Mouse (Mus musculus): ENCODE results near the gene Zfp451. TPM values are rescaled to one million over a fixed set of nuclear protein-coding genes. Genes with fewer than 3 reads are reported as not detected.
"Not testable (repeated sequence)": the region's sequence is repeated elsewhere in the genome, so short reads cannot be mapped to it uniquely, and the experiment has no call there.

Zfp451 gene
- total RNA-seq, 2 experiments from 2014 or later: 7.8 to 10.5 TPM

DNA sequence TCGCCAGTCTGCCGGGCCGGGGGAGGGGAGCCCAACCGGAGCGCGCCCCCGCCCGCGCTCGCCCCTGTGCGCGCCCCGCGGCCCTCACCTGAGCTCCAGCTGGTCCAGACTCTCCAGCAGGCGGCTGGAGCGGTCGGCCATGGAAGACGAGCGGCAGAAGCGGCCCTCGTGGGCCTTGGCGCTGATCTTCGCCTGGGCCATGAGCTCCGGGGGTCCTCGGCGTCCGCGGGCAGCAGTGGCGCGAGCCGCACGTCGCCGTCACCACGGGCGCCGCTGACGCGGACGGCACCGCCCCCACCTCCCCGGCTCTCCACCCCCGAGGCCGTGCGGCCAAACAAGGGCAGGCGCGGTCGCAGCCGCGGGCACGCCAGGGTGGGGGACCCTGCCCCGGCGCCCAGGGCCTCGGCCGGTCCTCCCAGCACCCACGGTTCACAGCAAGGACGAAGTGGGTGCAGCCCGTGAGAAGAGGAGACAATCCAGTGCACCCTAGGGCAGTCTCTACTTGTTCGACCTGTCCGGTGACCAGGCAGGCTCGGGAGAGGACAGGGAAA lies 56.8 kb downstream of the Zfp451 start, which contains the start of gene Bag2:
Bag2 (minus strand) TSS at position 305 of the 551 bp plus-strand sequence.
- peak; percentile 76 for DNase-seq

DNA sequence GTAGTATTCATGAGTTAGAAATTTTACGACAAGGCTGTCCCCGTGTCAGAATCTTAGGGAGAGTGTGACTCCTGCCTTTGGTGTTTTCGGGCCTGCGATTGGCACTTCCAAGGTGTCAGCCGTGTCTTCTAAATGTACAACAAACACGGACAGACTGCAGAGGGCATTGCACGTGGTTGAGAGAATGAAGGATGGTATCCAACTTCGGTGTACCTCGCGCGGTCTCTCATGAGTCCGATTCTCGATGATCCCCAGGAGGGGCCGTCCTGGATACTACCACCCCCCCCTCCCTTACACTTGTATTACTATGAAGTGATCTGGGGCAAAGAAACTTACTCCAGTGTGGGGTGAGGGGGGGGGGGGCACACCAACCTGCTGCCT lies 57.4 kb downstream of the Zfp451 start:
- no peak for DNase-seq

DNA sequence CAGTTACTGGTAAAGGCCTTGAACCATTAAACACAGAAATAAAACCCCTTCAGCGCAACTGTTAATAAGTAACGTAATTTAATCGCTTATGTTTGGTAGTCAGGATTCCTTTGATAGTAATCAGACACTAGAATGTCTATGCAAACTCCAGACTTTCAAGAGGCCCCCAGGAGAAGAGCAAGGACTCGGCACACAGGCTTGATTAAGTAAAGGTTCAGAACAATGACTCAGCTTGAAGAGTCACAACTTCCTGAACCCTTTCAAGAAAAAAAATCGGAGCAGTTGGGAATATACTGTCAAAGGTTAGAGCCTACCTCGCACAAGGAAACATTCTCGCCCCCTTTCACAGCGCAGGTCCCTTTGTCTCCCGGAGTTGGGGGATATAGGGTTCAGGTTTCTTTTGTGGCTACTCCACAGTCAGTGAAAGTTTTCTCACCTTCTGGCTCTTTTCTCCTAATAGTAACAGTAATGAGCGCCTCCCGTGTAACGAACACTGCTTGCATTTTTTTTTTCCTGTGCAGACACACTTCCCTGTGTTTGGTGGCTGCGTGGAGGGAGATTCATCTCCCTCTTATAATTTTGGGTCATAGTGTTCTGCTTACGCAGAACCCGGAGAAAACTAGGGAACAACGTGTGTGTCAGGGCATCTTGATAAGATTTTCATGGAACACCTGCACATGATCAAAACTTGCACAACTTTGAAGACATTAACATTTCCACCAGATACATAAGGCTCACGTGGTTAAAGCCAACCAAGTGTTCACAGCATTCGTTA lies 58.0 kb downstream of the Zfp451 start:
- no peak for DNase-seq

DNA sequence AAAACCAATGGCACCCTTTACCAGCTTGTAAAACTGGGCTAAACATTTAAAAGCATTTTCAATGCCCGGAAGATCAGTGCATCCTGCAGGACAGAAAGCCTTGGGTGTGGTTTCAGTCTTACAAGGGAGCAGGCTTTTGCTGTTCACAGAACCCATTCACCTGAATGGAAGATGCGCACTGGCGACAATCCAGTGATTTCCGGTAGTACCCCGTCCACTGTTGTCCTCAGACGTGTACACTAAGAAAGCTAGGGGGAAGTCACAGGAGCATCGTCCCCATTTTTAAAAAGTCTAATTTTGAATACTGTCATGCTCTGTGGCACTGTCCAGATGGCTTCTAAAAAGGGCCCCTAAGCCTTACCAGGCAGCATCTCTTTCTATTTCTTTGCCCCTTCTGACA lies 58.6 kb downstream of the Zfp451 start:
- DNase-seq: no peak

DNA sequence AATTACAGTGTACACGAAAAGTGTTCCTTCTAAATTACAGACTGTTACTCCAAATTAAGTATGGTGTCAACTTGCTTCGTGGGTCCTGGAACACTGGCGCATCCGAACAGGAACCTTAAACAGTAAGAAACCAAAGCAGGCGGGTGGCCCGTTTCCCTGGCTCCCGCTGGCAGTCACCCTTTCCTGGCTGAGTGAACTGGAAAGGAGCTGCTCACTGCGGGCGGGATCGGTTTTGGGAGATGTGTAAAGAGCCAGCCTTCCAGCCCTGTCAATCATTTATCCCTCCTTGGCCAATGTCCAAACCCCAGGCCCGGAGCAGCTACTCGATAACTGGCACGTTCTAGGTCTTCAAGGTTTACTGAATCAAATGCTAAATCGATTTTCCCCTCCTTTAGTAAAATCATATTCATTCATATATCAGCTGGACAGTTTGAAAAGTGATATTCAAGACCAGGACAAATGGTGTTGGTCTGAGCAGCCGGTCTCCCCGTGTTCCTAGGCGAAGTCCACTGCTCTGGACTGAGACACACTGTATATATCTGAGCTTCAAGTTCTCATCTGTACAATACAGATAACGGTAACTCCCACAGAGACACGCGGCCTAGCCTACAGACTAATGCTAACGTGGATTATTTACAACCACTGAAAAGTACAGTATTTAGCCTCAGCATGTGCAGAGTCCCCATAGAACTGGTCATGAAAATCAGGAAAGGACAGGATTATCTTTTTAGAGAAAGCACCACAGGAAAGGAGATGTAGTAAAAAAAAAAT lies 59.2 kb downstream of the Zfp451 start:
- DNase-seq: peak; percentile 28

DNA sequence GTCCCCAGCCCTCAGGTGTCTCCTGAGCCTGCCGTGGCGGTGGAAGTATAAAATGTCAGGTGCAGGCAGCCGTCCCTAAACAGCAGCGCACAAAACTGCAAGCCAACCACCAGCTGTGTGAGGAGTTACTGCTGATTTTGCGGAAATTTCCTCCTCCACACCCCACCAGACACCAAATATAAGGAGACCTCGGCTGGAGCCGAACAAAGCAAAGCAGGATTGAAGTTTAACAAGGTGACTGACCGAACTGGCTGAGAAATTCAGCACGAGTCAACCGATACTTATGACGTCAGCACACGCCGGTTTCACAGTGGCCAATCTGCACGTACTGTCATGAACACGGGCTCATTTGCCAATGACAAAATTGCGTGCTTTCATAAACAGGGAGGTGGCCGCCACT lies 60.3 kb downstream of the Zfp451 start:
- no peak for DNase-seq

- DNase-seq: peak; percentile 19
These were observed 63.1 kb downstream of the Zfp451 start for GRCm38 (mm10) chr1:33751283-33751682.

DNA sequence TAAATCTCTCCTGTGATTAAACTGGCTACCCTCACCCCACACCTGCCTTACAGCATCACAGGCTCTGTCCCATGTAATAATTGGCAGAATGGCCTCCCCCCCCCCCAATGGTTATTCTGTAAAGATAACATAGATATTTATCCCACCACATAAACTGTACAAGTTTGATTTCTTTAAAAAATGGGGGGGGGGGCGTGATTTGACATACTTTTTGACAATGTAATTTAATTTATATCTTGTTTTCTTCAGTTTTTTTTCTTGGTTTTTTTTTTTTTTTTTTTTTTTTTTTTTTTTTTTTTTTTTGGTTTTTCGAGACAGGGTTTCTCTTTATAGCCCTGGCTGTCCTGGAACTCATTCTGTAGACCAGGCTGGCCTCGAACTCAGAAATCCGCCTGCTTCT lies 64.7 kb downstream of the Zfp451 start:
- DNase-seq: not testable (repeated sequence)

DNA sequence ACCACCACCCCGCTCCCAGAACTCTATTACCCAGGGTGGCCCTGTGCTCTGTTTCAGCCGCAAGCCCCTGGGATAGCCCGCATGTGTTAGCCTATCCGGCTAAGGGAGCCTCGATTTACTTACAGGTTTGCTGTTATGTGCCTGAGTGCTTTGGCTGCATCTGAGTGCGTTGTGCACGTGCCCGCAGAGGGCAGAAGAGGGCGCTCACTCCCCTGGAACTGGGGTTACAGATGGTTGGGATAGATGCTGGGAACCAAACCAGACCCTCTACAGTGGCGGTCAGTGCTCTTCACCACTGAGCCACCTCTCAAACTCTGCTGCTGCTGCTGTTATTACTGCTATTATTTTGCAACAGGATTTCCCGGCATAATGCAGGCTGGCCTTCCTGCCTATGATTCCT lies 65.3 kb downstream of the Zfp451 start:
- no peak for DNase-seq

DNA sequence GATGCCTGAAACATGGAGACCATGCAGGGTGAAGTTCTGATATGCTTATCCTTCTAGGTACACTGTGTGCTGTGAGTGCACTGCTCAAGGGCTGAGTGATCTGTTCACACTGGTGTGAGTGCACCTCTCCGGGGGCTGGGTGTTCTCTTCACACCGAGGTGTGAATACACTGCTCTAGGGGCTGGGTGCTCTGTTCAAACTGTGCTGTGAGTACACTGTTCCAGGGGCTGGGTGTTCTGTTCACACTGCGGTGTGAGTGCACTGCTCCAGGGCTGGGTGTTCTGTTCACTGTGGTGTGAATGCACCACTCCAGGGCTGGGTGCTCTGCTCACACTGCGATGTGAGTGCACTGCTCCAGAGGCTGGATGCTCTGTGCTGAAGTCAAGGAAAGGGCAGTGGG lies 68.5 kb downstream of the Zfp451 start:
- DNase-seq: no peak

- DNase-seq: not testable (repeated sequence)
These were observed 69.6 kb downstream of the Zfp451 start for GRCm38 (mm10) chr1:33744815-33745214.

GRCm38 (mm10) chr1:33742903-33743302 lies 71.5 kb downstream of the Zfp451 start:
- no peak for DNase-seq

DNA sequence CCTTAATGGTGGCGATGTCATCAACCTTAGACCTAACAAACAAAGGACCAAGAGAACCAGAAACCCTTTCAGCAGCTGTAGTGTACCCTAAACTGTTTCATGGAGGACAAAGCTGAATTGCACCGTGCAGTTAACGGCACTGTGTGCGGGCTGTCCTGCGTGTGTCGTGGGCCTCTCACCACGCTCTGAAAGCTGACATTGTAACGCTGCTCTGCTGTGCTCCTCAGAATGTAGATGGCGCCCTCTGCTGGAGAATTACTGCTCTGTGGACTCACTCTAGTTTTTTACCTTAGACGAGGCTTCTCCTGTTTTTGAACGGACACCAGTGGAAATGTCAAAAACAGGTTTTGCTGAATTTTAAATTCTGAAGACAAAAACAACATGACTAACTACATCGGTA lies 75.1 kb downstream of the Zfp451 start:
- peak; percentile 23 for DNase-seq

- DNase-seq: no peak
These were observed 75.6 kb downstream of the Zfp451 start for GRCm38 (mm10) chr1:33738681-33739278.

GRCm38 (mm10) chr1:33738281-33738680 lies 76.1 kb downstream of the Zfp451 start:
- DNase-seq: no peak

- DNase-seq: no peak
These were observed 80.3 kb downstream of the Zfp451 start for GRCm38 (mm10) chr1:33734001-33734685.

DNA sequence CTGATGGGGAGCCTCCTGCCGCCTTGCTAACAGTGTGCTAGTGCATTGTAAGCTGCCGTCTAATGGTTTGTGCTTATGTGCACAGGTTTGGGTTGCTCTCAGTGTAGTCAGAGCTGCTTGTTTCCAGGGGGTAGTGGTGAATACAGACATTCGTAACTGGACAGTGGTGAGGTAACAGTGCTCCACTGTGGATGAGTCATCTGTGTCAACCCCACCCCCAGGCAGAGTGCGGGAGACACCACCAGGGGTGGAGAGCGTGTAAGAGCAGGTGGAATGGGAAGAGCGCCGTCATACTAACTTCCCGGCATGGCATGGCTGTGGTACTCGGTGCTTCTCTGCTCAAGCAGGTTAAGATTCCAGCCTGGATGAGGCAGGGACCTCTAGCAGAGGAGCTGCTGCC lies 81.4 kb downstream of the Zfp451 start:
- DNase-seq: no peak

DNA sequence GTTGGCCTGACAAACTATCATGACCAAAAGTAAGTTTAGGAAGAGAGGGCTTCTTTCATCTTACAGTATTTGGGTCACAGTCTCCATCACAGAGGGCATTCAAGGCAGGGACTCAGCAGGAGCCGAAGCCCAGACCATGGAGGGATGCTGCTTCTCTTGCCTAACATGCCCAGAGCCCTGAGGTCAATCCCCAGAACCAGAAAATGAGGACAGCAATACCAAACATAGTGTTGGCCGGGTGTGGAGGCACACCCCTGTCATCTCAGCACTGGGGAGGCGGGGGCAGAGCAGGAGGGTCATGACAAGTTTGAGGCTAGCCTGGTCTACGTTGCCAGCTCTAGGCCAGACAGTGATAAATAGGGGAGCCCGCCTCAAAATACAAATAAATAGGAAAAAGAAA lies 89.3 kb downstream of the Zfp451 start:
- DNase-seq: no peak

- no peak for DNase-seq
These were observed 89.9 kb downstream of the Zfp451 start for GRCm38 (mm10) chr1:33724516-33724915.

DNA sequence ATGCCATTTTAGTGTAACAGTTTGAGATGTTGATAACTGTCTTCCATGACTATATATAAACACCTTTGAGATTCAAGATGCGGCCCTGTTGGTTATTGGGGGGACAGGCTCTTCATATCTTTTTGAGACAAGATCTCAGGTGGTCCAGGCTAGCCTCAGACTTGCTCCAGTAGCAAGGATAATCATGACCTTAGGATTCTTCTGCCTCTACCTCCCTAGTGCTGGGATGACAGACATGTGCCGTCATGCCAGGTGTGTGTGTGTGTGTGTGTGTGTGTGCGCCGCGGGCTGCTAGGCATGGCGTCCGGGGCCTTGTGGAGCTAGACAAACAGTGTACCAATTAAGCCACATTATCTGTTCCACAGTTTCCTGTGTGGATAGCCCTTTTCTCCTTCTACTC lies 93.4 kb downstream of the Zfp451 start:
- DNase-seq: no peak

GRCm38 (mm10) chr1:33720231-33720630 lies 94.2 kb downstream of the Zfp451 start:
- DNase-seq: no peak

- peak; percentile 77 for DNase-seq
These were observed 94.6 kb downstream of the Zfp451 start, which contains the start of gene Rab23 for GRCm38 (mm10) chr1:33719733-33720225. Gene Rab23, plus strand, starts transcription at chr1:33719887.

All from gastrocnemius, postnatal 25 days (tissue).